Mouse (Mus musculus): ENCODE measurements at regions not wholly inside any gene's neighbourhood (a gene's known extent, or its start where the extent isn't known, plus 50 kb on each side); places are given as distances from the start of the nearest gene placed in this dataset.

DNA sequence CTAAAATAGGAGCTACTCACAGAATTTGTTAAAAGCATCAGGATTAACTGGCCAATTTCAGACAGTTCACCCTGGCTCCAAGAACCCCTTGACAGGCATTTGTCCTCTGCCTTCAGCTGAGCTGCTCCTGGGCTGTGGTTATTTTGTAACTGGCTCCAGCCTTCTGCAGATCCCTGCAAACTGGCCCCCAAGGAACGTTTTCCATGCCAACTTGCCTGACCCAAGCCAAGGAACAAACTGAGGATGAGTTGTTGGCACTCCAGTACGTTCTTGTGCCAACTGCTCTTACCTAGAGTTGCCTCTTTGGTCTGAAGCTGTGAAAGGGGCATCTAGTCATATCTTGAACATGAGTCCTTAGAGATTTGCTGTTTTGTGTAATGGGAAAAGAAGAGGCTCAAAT lies 74.2 kb upstream of the B3gat1 start:
- DNase-seq (no peak), ATAC-seq (ENCODE audit: insufficient read depth) (no peak)
- 60% methylated on average over 2 of the region's 2 CpGs for WGBS
- no peaks in the 10 kb centered on the region for H3K9me3 ChIP-seq (ENCODE audit: low read depth, low read length)
- H3K4me3 ChIP-seq (ENCODE audit: low read depth, low read length) = no peak overlapping the region
- H3K4me1 ChIP-seq (ENCODE audit: insufficient read depth) = no peaks in the 10 kb centered on the region
- no peak overlapping the region for H3K4me2 ChIP-seq
- no peak overlapping the region for H3K9ac ChIP-seq
- H3K27me3 ChIP-seq (ENCODE audit: insufficient read depth, low read length) = no peaks in the 10 kb centered on the region
- H3K36me3 ChIP-seq (ENCODE audit: insufficient read depth) = no peaks in the 10 kb centered on the region
- TF ChIP-seq CTCF (IDR thresholded peaks at IDR 0.05; ENCODE audit: low read depth) = no peak
- H3K27ac ChIP-seq (ENCODE audit: low read depth) = no peak overlapping the region

DNA sequence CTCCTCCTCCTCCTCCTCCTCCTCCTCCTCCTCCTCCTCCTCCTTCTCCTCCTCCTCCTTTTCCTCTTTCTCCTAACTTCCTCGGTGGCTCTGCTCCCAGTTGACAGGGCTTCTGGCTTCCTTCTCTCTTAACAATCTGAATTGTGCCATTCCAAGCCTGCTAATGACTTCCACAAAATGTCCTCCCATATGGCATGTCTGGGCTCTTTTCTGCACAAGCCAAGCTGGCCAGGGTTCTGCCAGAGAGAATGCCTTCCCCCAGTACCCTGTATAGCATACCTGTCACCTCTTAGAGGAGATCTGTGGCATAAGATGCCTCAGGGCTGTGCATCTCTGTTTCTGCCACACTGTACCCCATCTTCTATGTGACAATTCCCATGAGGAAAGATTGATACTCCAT lies 70.0 kb upstream of the B3gat1 start:
- TF ChIP-seq CTCF (IDR thresholded peaks at IDR 0.05; ENCODE audit: low read depth) = no peak
- no peaks in the 10 kb centered on the region for H3K9me3 ChIP-seq (ENCODE audit: low read depth, low read length)
- no peaks in the 10 kb centered on the region for H3K36me3 ChIP-seq (ENCODE audit: insufficient read depth)
- ATAC-seq (ENCODE audit: insufficient read depth) (no peak), DNase-seq (no peak)
- no CpG with 5 or more reads among the region's 1 CpGs for WGBS
- H3K27me3 ChIP-seq (ENCODE audit: insufficient read depth, low read length) = no peaks in the 10 kb centered on the region
- H3K4me2 ChIP-seq = no peak overlapping the region
- no peaks in the 10 kb centered on the region for H3K4me1 ChIP-seq (ENCODE audit: insufficient read depth)
- H3K27ac ChIP-seq (ENCODE audit: low read depth) = no peak overlapping the region
- H3K4me3 ChIP-seq (ENCODE audit: low read depth, low read length) = no peak overlapping the region
- no peak overlapping the region for H3K9ac ChIP-seq

DNA sequence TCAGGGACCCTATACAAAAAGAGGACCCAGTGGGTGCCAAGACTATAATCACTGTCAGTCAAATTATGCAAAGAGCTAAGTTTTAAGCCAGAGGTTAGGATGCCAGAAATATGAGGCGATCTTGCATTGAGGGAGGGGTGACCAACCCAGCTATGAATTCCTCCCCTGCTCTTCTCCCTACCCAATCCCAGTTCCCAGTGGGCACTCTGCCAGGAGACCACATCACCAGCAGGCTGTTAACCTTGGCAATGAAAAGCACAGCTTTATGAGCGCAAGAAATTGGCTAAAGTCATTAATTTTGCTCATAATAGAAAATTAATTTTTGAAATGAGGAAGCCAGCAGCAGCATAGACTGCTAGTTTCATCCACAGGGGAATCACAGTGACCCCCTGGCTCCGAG lies 65.7 kb upstream of the B3gat1 start:
- Histone ChIP-seq H3K36me3 (ENCODE audit: insufficient read depth) (no peaks in the 10 kb centered on the region), H3K9ac (no peak overlapping the region), H3K9me3 (ENCODE audit: low read depth, low read length) (no peaks in the 10 kb centered on the region), H3K27me3 (ENCODE audit: insufficient read depth, low read length) (no peaks in the 10 kb centered on the region), H3K4me1 (ENCODE audit: insufficient read depth) (no peaks in the 10 kb centered on the region), H3K27ac (ENCODE audit: low read depth) (no peak overlapping the region), H3K4me2 (no peak overlapping the region), H3K4me3 (ENCODE audit: low read depth, low read length) (no peak overlapping the region)
- ATAC-seq (ENCODE audit: insufficient read depth) (no peak), DNase-seq (peak; percentile 11)
- 68% methylated on average over 3 of the region's 3 CpGs for WGBS
- no peak for TF ChIP-seq CTCF (IDR thresholded peaks at IDR 0.05; ENCODE audit: low read depth)

DNA sequence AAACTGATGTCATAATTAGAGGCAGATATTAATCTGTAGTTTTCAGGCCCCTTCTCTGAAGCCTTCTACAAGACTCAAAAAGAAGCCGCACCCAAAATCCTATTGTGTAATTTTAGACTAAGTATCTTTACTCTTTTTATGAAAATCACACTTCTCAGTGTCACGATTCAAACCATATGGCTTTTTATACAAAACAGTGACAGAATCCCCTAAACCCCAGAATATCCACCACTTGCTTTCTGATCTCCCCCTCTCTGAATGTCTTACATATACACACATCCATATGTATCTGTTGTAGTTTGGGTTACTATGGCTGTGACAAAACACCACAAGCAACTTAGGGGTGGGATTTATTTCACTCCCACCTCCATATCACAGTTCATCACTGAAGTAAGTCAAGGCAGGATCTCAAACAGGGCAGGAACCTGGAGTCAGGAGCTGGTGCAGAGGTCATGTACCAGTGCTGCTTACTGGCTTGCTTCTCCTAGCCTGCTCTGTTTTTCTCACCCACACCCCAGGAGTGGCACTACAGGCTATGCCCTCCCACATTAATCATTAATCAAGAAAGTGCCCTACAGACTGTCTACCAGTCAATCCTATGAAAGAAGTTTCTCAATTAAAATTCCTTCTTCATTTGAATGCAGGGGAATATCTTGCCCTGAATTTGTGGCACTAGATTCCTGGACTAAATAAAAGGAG lies 59.3 kb upstream of the B3gat1 start:
- DNase-seq (no peak), ATAC-seq (ENCODE audit: insufficient read depth) (no peak)
- no peak overlapping the region for H3K4me3 ChIP-seq (ENCODE audit: low read depth, low read length)
- 84% methylated on average over 2 of the region's 2 CpGs for WGBS
- H3K4me1 ChIP-seq (ENCODE audit: insufficient read depth) = no peaks in the 10 kb centered on the region
- H3K9me3 ChIP-seq (ENCODE audit: low read depth, low read length) = no peaks in the 10 kb centered on the region
- H3K36me3 ChIP-seq (ENCODE audit: insufficient read depth) = no peaks in the 10 kb centered on the region
- TF ChIP-seq CTCF (IDR thresholded peaks at IDR 0.05; ENCODE audit: low read depth) = no peak
- no peaks in the 10 kb centered on the region for H3K27me3 ChIP-seq (ENCODE audit: insufficient read depth, low read length)
- no peak overlapping the region for H3K27ac ChIP-seq (ENCODE audit: low read depth)
- H3K9ac ChIP-seq = no peak overlapping the region
- no peak overlapping the region for H3K4me2 ChIP-seq

DNA sequence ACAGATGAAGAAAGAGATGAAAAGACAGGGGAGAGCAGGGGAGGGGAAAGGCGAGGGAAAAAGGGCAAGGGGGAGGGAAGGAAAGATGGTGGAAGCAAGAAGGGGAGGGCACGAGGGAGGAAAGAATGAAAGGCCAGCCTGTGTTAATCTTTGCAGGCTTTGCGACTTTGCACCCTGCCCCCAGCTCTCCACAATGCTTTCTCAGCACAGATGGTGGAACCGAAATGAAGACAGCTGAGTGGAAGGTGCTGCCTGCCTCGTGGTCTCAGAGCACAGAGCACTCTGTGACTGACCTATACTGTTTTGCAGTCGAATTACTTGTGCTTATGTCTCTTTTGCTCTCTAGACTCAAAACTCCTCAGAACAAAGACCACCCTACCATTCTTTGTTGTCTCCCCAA lies 55.2 kb upstream of the B3gat1 start:
- Histone ChIP-seq H3K27ac (ENCODE audit: low read depth) (no peak overlapping the region), H3K9ac (no peak overlapping the region), H3K27me3 (ENCODE audit: insufficient read depth, low read length) (no peaks in the 10 kb centered on the region), H3K4me3 (ENCODE audit: low read depth, low read length) (no peak overlapping the region), H3K4me1 (ENCODE audit: insufficient read depth) (no peaks in the 10 kb centered on the region), H3K9me3 (ENCODE audit: low read depth, low read length) (no peaks in the 10 kb centered on the region), H3K4me2 (no peak overlapping the region), H3K36me3 (ENCODE audit: insufficient read depth) (no peaks in the 10 kb centered on the region)
- no peak for TF ChIP-seq CTCF (IDR thresholded peaks at IDR 0.05; ENCODE audit: low read depth)
- DNase-seq = no peak
- no peak for ATAC-seq (ENCODE audit: insufficient read depth)
- WGBS = 28% methylated on average over 6 of the region's 6 CpGs

- H3K4me2 ChIP-seq = no peak overlapping the region
- 59% methylated on average over 1 of the region's 1 CpGs for WGBS
- no peaks in the 10 kb centered on the region for H3K27me3 ChIP-seq (ENCODE audit: insufficient read depth, low read length)
- TF ChIP-seq CTCF (IDR thresholded peaks at IDR 0.05; ENCODE audit: low read depth) = no peak
- no peak overlapping the region for H3K9ac ChIP-seq
- H3K4me1 ChIP-seq (ENCODE audit: insufficient read depth) = no peaks in the 10 kb centered on the region
- H3K36me3 ChIP-seq (ENCODE audit: insufficient read depth) = no peaks in the 10 kb centered on the region
- no peak for ATAC-seq (ENCODE audit: insufficient read depth)
- DNase-seq = no peak
- H3K4me3 ChIP-seq (ENCODE audit: low read depth, low read length) = no peak overlapping the region
- H3K9me3 ChIP-seq (ENCODE audit: low read depth, low read length) = no peaks in the 10 kb centered on the region
- no peak overlapping the region for H3K27ac ChIP-seq (ENCODE audit: low read depth)
Observed at GRCm38 (mm10) chr9:26681516-26681915, 52.0 kb upstream of the B3gat1 start.
